Mouse (Mus musculus): ENCODE measurements around the gene P2ry12.

- no peak for TF ChIP-seq CTCF (IDR thresholded peaks at IDR 0.05; ENCODE audit: borderline replicate concordance, extremely low read depth, insufficient read depth, insufficient read length)
- TF ChIP-seq POLR2A (IDR thresholded peaks at IDR 0.05; ENCODE audit: borderline replicate concordance, extremely low read depth, insufficient read depth, insufficient read length, poor library complexity, severe bottlenecking), result no peak
Observed at GRCm38 (mm10) chr3:59270811-59271210, 8.1 kb upstream of the P2ry12 start.

Measured in brain, embryonic 14.5 days (tissue).